In genomic region chr1:170866992-170867690, GRCm38 (mm10) we compare ENCODE assay signal across 8 mouse cellular contexts. TPM values are rescaled to one million over a fixed set of nuclear protein-coding genes. Genes with fewer than 3 reads are reported as not detected.
DNase-seq lines count a peak whose midpoint lies in the region; ATAC-seq and TF ChIP-seq lines count a peak whose summit lies in the region.

No protein-coding gene starts in this region.

- peak overlapping the region; percentile 72 for H3K4me2 ChIP-seq in forebrain, embryonic 14.5 days (ENCODE audit: low read length)

- peak; percentile 32 to 76 for DNase-seq in adrenal gland, adult (ENCODE audit: inconsistent age in 2 of 2, low spot score in 1 of 2)
- DNase-seq in adrenal gland, postnatal 25 days = no peak
- no peak for DNase-seq in spleen, adult 2 months (ENCODE audit: low read depth in 1 of 2, low spot score in 2 of 2)
- DNase-seq in spleen, postnatal 14 days (ENCODE audit: low spot score in 2 of 2) = no peak
- DNase-seq in forebrain, embryonic 14.5 days (ENCODE audit: low spot score) = peak; percentile 37
- DNase-seq in kidney, postnatal 14 days = peak; percentile 24
- no peak for DNase-seq in layer of hippocampus, adult 9-11 months

- H3K4me1 ChIP-seq in spleen, adult 2 months (ENCODE audit: control insufficient read depth, insufficient read depth, insufficient read length) = peaks cover 9% of the 10 kb centered on the region; the same call in 1 of the 2 replicates
- peaks cover 3% of the 10 kb centered on the region for H3K4me1 ChIP-seq in forebrain, embryonic 14.5 days (ENCODE audit: control insufficient read depth, insufficient read depth, low read length)

- H3K36me3 ChIP-seq in spleen, adult 2 months (ENCODE audit: control insufficient read depth, insufficient read depth, low read length) = no peaks in the 10 kb centered on the region
- peaks cover 7% of the 10 kb centered on the region; the same call in 1 of the 2 replicates for H3K36me3 ChIP-seq in forebrain, embryonic 14.5 days (ENCODE audit: control insufficient read depth, insufficient read depth, low read length)

- peak overlapping the region; percentile 80 for H3K27ac ChIP-seq in spleen, adult 2 months (ENCODE audit: insufficient read depth, low read length)
- no peak overlapping the region; the same call in 1 of the 2 replicates for H3K27ac ChIP-seq in forebrain, embryonic 14.5 days (ENCODE audit: low read depth, low read length)

- TF ChIP-seq POLR2A in spleen, adult 2 months (IDR thresholded peaks at IDR 0.05; ENCODE audit: low read depth, low read length) = no peak

- peak overlapping the region; percentile 87 for H3K9ac ChIP-seq in forebrain, embryonic 14.5 days (ENCODE audit: low read length)

- no peaks in the 10 kb centered on the region for H3K27me3 ChIP-seq in spleen, adult 2 months (ENCODE audit: control insufficient read depth, insufficient read depth, low read length)
- H3K27me3 ChIP-seq in forebrain, embryonic 14.5 days (replicated peaks; ENCODE audit: control insufficient read depth, insufficient read depth, low read length) = no peaks in the 10 kb centered on the region

- ATAC-seq in forebrain, embryonic 14.5 days = peak; percentile 11
- ATAC-seq in megakaryocyte-erythroid progenitor cell, adult 5-6 weeks (replicated peaks; ENCODE audit: low FRiP score, low TSS enrichment, poor library complexity, severe bottlenecking) = peak; percentile 6; the same call in 1 of the 2 replicates

- 1% methylated on average over 30 of the region's 30 CpGs for WGBS in spleen, adult 2 months
- 3% methylated on average over 30 of the region's 30 CpGs for WGBS in forebrain, embryonic 14.5 days

- no peaks in the 10 kb centered on the region for H3K9me3 ChIP-seq in forebrain, embryonic 14.5 days (replicated peaks; ENCODE audit: control insufficient read depth, low read length)

- H3K4me3 ChIP-seq in spleen, adult 2 months (ENCODE audit: extremely low read depth, insufficient read depth, insufficient read length) = peak overlapping the region; percentile 88
- H3K4me3 ChIP-seq in forebrain, embryonic 14.5 days (ENCODE audit: low read depth, low read length) = peak overlapping the region; percentile 86

- TF ChIP-seq CTCF in spleen, adult 2 months (IDR thresholded peaks at IDR 0.05; ENCODE audit: extremely low read depth, insufficient read depth, insufficient read length, insufficient replicate concordance) = no peak

RNA-seq across cellular contexts. Expression of gene Atf6, which starts 0.4 kb away (rescaled TPM):
- 34.5 and 34.8 TPM in 2 replicates for total RNA-seq in adrenal gland, postnatal 25 days (2021)
- polyA plus RNA-seq in spleen, adult 2 months (2012; rRNA removed) = 9.6 and 10.2 TPM in 2 replicates
- 7.5 and 8.9 TPM in 2 replicates for polyA plus RNA-seq in forebrain, embryonic 14.5 days (2014; fragmentation: Nextera tagmentation; extraction: Ambion mirVana)
- total RNA-seq in megakaryocyte-erythroid progenitor cell, adult 5-6 weeks (2014; fragmentation: Nextera tagmentation) = 12.5 and 12.6 TPM in 2 replicates
- total RNA-seq in megakaryocyte-erythroid progenitor cell, adult 5-6 weeks (2017) = 11.8 and 12.7 TPM in 2 replicates

RNA-seq across cellular contexts. Expression of gene Gm26620, which starts 17.7 kb away (rescaled TPM):
- 0.55 TPM in 1 of 2 replicates, not detected in the other for total RNA-seq in adrenal gland, postnatal 25 days (2021)
- polyA plus RNA-seq in spleen, adult 2 months (2012; rRNA removed) = 0.44 and 1.2 TPM in 2 replicates
- polyA plus RNA-seq in forebrain, embryonic 14.5 days (2014; fragmentation: Nextera tagmentation; extraction: Ambion mirVana) = 0.29 and 0.64 TPM in 2 replicates
- total RNA-seq in megakaryocyte-erythroid progenitor cell, adult 5-6 weeks (2014; fragmentation: Nextera tagmentation) = 1.3 TPM in 1 of 2 replicates, not detected in the other
- 0.75 and 1.0 TPM in 2 replicates for total RNA-seq in megakaryocyte-erythroid progenitor cell, adult 5-6 weeks (2017)

RNA-seq across cellular contexts. Expression of gene Dusp12, which starts 18.2 kb away (rescaled TPM):
- total RNA-seq in adrenal gland, postnatal 25 days (2021) = 18.9 and 19.4 TPM in 2 replicates
- polyA plus RNA-seq in spleen, adult 2 months (2012; rRNA removed) = 11.0 and 15.0 TPM in 2 replicates
- polyA plus RNA-seq in forebrain, embryonic 14.5 days (2014; fragmentation: Nextera tagmentation; extraction: Ambion mirVana) = 36.8 and 39.7 TPM in 2 replicates
- total RNA-seq in megakaryocyte-erythroid progenitor cell, adult 5-6 weeks (2014; fragmentation: Nextera tagmentation) = 22.9 and 24.2 TPM in 2 replicates
- total RNA-seq in megakaryocyte-erythroid progenitor cell, adult 5-6 weeks (2017) = 9.7 and 12.5 TPM in 2 replicates

RNA-seq across cellular contexts. Expression of gene Fcrlb, which starts 45.6 kb away (rescaled TPM):
- not detected in 2 replicates for total RNA-seq in adrenal gland, postnatal 25 days (2021)
- polyA plus RNA-seq in spleen, adult 2 months (2012; rRNA removed) = 1.5 and 2.5 TPM in 2 replicates
- not detected in 2 replicates for polyA plus RNA-seq in forebrain, embryonic 14.5 days (2014; fragmentation: Nextera tagmentation; extraction: Ambion mirVana)
- 0.50 TPM in 1 of 2 replicates, not detected in the other for total RNA-seq in megakaryocyte-erythroid progenitor cell, adult 5-6 weeks (2014; fragmentation: Nextera tagmentation)
- total RNA-seq in megakaryocyte-erythroid progenitor cell, adult 5-6 weeks (2017) = not detected in 2 replicates

Comparison
In these comparisons a context has a peak if more than half of its experiments do, and no peak if none do; other contexts are left out.
1. DNase-seq: peak in adrenal gland, adult (2 of 2), forebrain, embryonic 14.5 days (single experiment) and kidney, postnatal 14 days (single experiment); none in adrenal gland, postnatal 25 days (single experiment), spleen, adult 2 months (0 of 2), spleen, postnatal 14 days (0 of 2) and layer of hippocampus, adult 9-11 months (single experiment).